Mouse (Mus musculus): ENCODE data around the gene Tmem87a. TPM values are rescaled to one million over a fixed set of nuclear protein-coding genes. Genes with fewer than 3 reads are reported as not detected.

Gene Tmem87a
- polyA plus RNA-seq, 1 experiment from 2014 or later: 6.6 TPM

DNA sequence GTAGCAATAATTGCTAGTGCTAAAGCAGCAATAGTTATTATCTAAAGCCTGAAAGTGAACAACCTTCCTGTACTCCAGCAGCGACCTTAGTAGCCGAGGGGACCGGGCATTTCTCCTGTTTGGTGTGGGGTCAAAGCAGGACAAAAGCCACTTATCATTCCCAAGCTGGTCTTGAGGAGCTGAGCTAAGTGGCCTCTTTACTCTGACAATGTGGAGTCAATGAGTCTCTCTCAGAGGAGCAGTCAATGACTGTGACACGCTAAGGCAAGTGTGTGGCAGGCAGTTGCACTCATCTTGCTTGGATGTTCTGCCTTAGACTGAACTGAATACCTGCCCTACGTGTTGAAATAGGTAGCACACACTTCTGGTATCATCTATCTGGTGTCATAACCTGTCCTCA lies 52.6 kb downstream of the Tmem87a start:
- 82% methylated on average over 5 of the region's 5 CpGs for WGBS
- Histone ChIP-seq H3K9me3 (no peaks in the 10 kb centered on the region), H3K36me3 (replicated peaks) (peaks cover 25% of the 10 kb centered on the region), H3K27ac (no peak overlapping the region), H3K4me1 (peaks cover 17% of the 10 kb centered on the region), H3K9ac (no peak overlapping the region), H3K4me3 (no peak overlapping the region), H3K4me2 (peak overlapping the region; percentile 61; the same call in 1 of the 2 replicates), H3K27me3 (replicated peaks) (no peaks in the 10 kb centered on the region)
- no peak for ATAC-seq (replicated peaks)

DNA sequence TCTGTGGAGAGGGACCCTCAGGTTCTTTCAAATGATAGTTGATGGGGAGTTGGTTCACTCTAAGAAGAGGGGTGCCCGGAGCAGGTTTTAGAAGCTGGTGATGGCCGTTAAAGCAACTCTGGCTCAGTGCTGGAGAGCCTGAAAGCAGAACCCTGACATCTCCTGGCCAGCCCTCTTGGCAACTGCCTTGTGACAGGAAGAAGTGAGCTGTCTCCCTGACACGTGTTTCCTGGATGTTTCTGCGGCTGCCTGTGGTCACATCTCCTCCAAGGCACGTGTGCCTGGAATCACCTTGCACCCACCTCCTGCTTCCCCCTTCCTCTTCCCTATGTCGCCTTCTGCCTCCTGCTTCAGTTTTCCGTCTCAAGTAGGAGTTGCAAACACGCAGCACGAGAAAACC lies 55.8 kb downstream of the Tmem87a start:
- no peak overlapping the region for H3K4me2 ChIP-seq
- peaks cover 41% of the 10 kb centered on the region for H3K36me3 ChIP-seq (replicated peaks)
- 88% methylated on average over 9 of the region's 9 CpGs for WGBS
- no peak overlapping the region for H3K9ac ChIP-seq
- ATAC-seq (replicated peaks): no peak
- no peaks in the 10 kb centered on the region for H3K27me3 ChIP-seq (replicated peaks)
- H3K9me3 ChIP-seq: no peaks in the 10 kb centered on the region
- peaks cover 17% of the 10 kb centered on the region for H3K4me1 ChIP-seq
- H3K4me3 ChIP-seq: no peak overlapping the region
- no peak overlapping the region for H3K27ac ChIP-seq

DNA sequence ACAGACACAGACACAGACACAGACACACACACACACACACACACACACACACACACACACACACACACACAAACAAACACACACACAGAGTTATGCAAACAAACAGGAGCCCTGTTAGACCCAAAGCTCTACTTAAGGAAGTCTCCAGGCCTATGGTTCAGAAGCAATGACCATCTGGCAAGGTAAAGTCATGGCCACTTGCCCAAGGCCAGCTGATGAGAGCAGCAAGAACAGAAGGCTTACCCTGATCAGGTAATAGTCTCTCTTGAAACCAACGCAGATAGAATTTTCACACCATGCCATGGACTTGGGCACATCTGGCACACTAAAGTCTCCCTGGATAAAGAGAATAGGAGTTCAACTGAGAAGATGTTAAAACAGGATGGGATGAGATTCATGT lies 62.2 kb downstream of the Tmem87a start:
- no peaks in the 10 kb centered on the region for H3K9me3 ChIP-seq
- WGBS: 98% methylated on average over 1 of the region's 1 CpGs
- no peak overlapping the region for H3K27ac ChIP-seq
- H3K27me3 ChIP-seq (replicated peaks): no peaks in the 10 kb centered on the region
- H3K4me2 ChIP-seq: no peak overlapping the region
- no peak overlapping the region for H3K9ac ChIP-seq
- H3K36me3 ChIP-seq (replicated peaks): peaks cover 67% of the 10 kb centered on the region
- ATAC-seq (replicated peaks): no peak
- no peaks in the 10 kb centered on the region for H3K4me1 ChIP-seq
- H3K4me3 ChIP-seq: no peak overlapping the region

DNA sequence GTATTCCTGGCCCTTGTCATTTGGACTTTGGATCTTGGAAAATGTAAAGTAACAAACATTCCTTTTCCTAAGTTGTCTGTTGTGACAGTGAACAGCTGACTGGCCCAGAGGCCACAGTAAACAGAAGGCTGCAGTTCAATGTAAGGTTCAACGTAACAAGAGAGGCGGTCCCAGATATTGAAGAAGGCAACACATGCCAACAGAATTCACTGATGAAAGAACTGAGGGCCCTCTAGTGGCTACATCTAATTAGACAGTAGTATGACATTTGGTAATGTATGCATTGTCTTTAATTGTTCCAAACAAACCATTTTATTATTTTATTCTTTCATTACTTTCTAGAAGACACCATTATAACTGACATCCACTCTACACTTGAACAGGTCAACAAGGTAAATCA lies 66.0 kb downstream of the Tmem87a start:
- peaks cover 60% of the 10 kb centered on the region for H3K36me3 ChIP-seq (replicated peaks)
- ATAC-seq (replicated peaks): no peak

DNA sequence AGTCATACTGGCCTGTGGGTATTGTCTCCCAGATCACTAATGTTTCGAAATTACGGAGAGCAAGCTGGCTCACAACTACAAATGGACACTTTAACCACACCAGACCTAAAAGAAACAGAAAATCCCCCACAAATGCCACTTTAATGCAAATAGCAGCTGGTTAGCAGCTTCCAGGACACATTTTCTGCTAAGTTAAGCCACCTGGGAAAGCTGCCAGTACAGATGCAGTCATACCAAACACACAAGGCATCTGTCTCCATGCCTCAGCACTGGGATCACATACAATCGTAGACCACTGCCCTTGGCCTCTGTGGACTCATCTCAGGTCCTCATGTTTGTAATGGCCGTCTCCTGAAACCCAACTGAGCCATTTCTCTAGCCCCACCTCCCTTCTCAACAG lies 72.3 kb downstream of the Tmem87a start:
- no peaks in the 10 kb centered on the region for H3K9me3 ChIP-seq
- no peak overlapping the region for H3K4me3 ChIP-seq
- H3K27ac ChIP-seq: no peak overlapping the region
- no peaks in the 10 kb centered on the region for H3K4me1 ChIP-seq
- H3K9ac ChIP-seq: no peak overlapping the region
- H3K36me3 ChIP-seq (replicated peaks): peaks cover 55% of the 10 kb centered on the region
- no peak for ATAC-seq (replicated peaks)
- WGBS: 87% methylated on average over 4 of the region's 4 CpGs
- no peaks in the 10 kb centered on the region for H3K27me3 ChIP-seq (replicated peaks)
- H3K4me2 ChIP-seq: no peak overlapping the region

More for the DNA sequence above, 66.0 kb downstream of the Tmem87a start:
- no peak overlapping the region for H3K27ac ChIP-seq
- WGBS: 71% methylated on average over 2 of the region's 2 CpGs
- H3K27me3 ChIP-seq (replicated peaks): no peaks in the 10 kb centered on the region
- no peak overlapping the region for H3K4me3 ChIP-seq
- no peak overlapping the region for H3K4me2 ChIP-seq
- no peaks in the 10 kb centered on the region for H3K9me3 ChIP-seq
- H3K4me1 ChIP-seq: no peaks in the 10 kb centered on the region
- no peak overlapping the region for H3K9ac ChIP-seq

DNA sequence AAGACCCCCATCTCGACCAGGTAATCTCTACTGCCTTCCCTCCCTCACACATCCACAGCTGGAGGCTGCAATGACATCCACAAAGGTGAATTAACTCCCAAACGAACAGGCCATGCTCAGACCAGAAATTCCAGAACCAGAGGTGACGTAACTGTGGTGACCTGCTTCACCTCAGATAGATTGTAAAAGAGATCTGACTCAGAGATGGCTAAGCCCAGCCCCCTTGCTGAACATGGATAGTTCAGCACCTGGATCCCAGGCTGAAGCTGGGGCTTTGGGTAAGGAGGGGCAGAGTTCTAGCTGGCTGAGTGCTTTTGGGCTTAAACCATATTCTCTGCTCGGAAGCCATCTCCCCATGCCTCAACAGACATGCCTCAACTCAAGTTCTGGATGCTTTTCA lies 88.8 kb downstream of the Tmem87a start:
- Histone ChIP-seq H3K27me3 (replicated peaks) (no peaks in the 10 kb centered on the region), H3K9me3 (no peaks in the 10 kb centered on the region), H3K4me2 (no peak overlapping the region), H3K27ac (no peak overlapping the region), H3K9ac (no peak overlapping the region), H3K36me3 (replicated peaks) (peaks cover 31% of the 10 kb centered on the region), H3K4me1 (no peaks in the 10 kb centered on the region), H3K4me3 (no peak overlapping the region)
- no peak for ATAC-seq (replicated peaks)
- WGBS: 82% methylated on average over 4 of the region's 4 CpGs

DNA sequence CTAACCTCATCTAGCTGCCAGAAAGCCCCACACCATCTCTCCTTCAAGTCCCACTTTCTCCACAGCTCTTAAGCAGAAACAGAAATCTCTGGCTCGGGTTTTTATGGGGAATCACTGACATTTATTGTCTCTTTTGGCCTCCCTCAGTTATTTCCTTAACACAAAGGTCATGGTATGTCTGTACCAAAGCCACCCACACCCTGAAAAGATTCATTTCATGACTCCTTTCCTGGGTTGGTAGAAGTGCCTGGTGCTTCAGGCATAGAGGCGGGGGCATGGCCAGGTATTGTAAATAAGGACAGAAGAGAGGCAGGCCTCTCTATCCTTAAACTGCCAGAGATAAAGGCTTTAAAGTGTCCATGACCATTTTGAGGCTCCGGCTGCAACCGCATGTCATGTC lies 89.4 kb downstream of the Tmem87a start:
- no peaks in the 10 kb centered on the region for H3K27me3 ChIP-seq (replicated peaks)
- no peak overlapping the region for H3K9ac ChIP-seq
- H3K36me3 ChIP-seq (replicated peaks): peaks cover 31% of the 10 kb centered on the region
- no peak overlapping the region for H3K4me2 ChIP-seq
- no peak overlapping the region for H3K27ac ChIP-seq
- ATAC-seq (replicated peaks): no peak
- WGBS: 90% methylated on average over 4 of the region's 4 CpGs
- no peak overlapping the region for H3K4me3 ChIP-seq
- no peaks in the 10 kb centered on the region for H3K4me1 ChIP-seq
- H3K9me3 ChIP-seq: no peaks in the 10 kb centered on the region

DNA sequence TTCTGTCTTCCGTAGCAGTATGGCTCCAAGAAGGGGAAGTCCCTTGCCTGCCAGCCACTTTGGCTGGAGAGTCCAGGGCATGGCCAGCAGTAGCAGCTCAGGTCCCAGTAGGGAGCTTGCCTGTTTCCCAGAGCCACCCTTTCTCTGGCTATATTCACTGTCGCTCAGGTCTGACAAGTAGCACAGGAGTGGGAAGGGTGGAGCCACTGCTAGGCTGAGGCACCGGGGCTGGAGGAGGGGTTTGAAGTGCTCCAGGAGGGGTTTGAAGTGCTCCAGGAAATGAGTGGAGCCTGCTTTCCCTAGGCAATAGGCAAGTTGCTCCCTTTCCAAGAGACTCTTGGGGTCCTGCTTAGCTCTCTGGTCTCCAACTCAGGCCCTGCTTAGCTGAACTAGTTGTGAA lies 89.9 kb downstream of the Tmem87a start, which contains the start of gene Pla2g4f:
Gene Pla2g4f (minus strand): TSS at position 190 of the 400 bp plus-strand sequence.
- no peaks in the 10 kb centered on the region for H3K9me3 ChIP-seq
- 65% methylated on average over 3 of the region's 3 CpGs for WGBS
- H3K4me3 ChIP-seq: no peak within 1 kb of the TSS
- H3K4me1 ChIP-seq: no peaks in the 10 kb centered on the region
- H3K27ac ChIP-seq: no peak within 1 kb of the TSS
- H3K4me2 ChIP-seq: no peak within 1 kb of the TSS
- ATAC-seq (replicated peaks): no peak
- H3K27me3 ChIP-seq (replicated peaks): no peaks in the 10 kb centered on the region
- no peak within 1 kb of the TSS for H3K9ac ChIP-seq
- peaks cover 28% of the 10 kb centered on the region for H3K36me3 ChIP-seq (replicated peaks)

DNA sequence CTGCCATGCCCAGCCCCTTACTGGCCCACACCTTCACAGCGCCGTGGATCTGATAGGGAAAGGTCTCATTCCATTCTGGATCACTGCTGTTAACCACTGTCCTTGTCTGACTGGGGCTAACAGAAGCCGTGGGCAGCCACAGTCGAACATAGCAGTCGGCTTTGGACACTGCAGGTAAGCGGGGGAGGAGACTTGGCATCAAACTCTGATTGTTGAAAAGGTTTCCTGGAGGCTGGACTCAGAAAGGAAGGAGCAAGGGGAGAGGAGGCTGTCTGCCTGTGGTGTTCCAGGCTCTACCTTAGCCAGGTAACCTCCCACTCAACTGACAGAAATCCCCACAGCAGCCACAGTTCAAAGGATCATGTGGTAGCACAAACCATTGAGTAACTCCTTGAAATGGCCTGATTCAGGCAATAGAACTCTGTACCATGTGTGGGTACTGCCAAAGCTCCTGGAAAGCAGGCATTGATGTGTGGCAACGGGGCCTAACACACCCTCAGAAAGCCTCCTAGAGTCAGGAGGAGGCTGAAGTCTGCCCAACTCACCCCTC lies 91.6 kb downstream of the Tmem87a start:
- no peak overlapping the region for H3K27ac ChIP-seq

More for the DNA sequence above, 91.6 kb downstream of the Tmem87a start:
- Histone ChIP-seq H3K9ac (no peak overlapping the region), H3K36me3 (replicated peaks) (peaks cover 15% of the 10 kb centered on the region; the same call in 1 of the 2 replicates), H3K4me1 (no peaks in the 10 kb centered on the region), H3K4me2 (no peak overlapping the region), H3K4me3 (no peak overlapping the region), H3K27me3 (replicated peaks) (no peaks in the 10 kb centered on the region), H3K9me3 (no peaks in the 10 kb centered on the region)
- ATAC-seq (replicated peaks): no peak
- 87% methylated on average over 7 of the region's 7 CpGs for WGBS

Other genes with a start within 250 kb of the Tmem87a start
- 17.9 and 20.4 TPM in 2 replicates for gene Ehd4, start 249.5 kb downstream of the Tmem87a start, polyA plus RNA-seq (2015; fragmentation: Nextera tagmentation; extraction: Ambion mirVana)
- gene Pla2g4e, start 158.8 kb downstream of the Tmem87a start, polyA plus RNA-seq (2015; fragmentation: Nextera tagmentation; extraction: Ambion mirVana): 5.1 and 5.3 TPM in 2 replicates
- 0.04 and 0.13 TPM in 2 replicates for gene Pla2g4d, start 114.9 kb downstream of the Tmem87a start, polyA plus RNA-seq (2015; fragmentation: Nextera tagmentation; extraction: Ambion mirVana)
- not detected in 2 replicates for gene Pla2g4f, start 89.9 kb downstream of the Tmem87a start, polyA plus RNA-seq (2015; fragmentation: Nextera tagmentation; extraction: Ambion mirVana)
- 47.1 and 49.0 TPM in 2 replicates for gene Vps39, start 51.0 kb downstream of the Tmem87a start, polyA plus RNA-seq (2015; fragmentation: Nextera tagmentation; extraction: Ambion mirVana)
- 9.2 and 9.7 TPM in 2 replicates for gene Ganc, start 217 bp downstream of the Tmem87a start, polyA plus RNA-seq (2015; fragmentation: Nextera tagmentation; extraction: Ambion mirVana)
- gene Capn3, start 51.9 kb upstream of the Tmem87a start, polyA plus RNA-seq (2015; fragmentation: Nextera tagmentation; extraction: Ambion mirVana): 0.50 and 1.2 TPM in 2 replicates
- gene Zfp106, start 159.7 kb upstream of the Tmem87a start, polyA plus RNA-seq (2015; fragmentation: Nextera tagmentation; extraction: Ambion mirVana): 43.6 and 49.3 TPM in 2 replicates
- gene Snap23, start 163.6 kb upstream of the Tmem87a start, polyA plus RNA-seq (2015; fragmentation: Nextera tagmentation; extraction: Ambion mirVana): 15.2 TPM in 2 replicates
- 27.1 and 30.2 TPM in 2 replicates for gene Haus2, start 205.3 kb upstream of the Tmem87a start, polyA plus RNA-seq (2015; fragmentation: Nextera tagmentation; extraction: Ambion mirVana)
- 28.7 and 31.5 TPM in 2 replicates for gene Lrrc57, start 205.4 kb upstream of the Tmem87a start, polyA plus RNA-seq (2015; fragmentation: Nextera tagmentation; extraction: Ambion mirVana)
- 4.1 and 5.1 TPM in 2 replicates for gene Stard9, start 225.0 kb upstream of the Tmem87a start, polyA plus RNA-seq (2015; fragmentation: Nextera tagmentation; extraction: Ambion mirVana)

All from midbrain, embryonic 15.5 days (tissue).